Mouse (Mus musculus): Measurements from ENCODE around the gene Trim14. TPM values are rescaled to one million over a fixed set of nuclear protein-coding genes. Genes with fewer than 3 reads are reported as not detected.

Gene Trim14
- polyA plus RNA-seq, 1 experiment from 2014 or later = 1.5 TPM

GRCm38 (mm10) chr4:46574024-46574753 is 38.2 kb upstream of the Trim14 start:
- Histone ChIP-seq H3K27me3 (replicated peaks) (no peaks in the 10 kb centered on the region), H3K4me2 (no peak overlapping the region), H3K36me3 (peaks cover 10% of the 10 kb centered on the region), H3K9me3 (replicated peaks) (0 out of 2 replicates have a peak, but pooled peaks cover 5% of the 10 kb centered on the region), H3K27ac (replicated peaks) (no peak overlapping the region), H3K4me3 (replicated peaks) (no peak overlapping the region), H3K4me1 (peaks cover 3% of the 10 kb centered on the region; the same call in 1 of the 2 replicates), H3K9ac (replicated peaks) (no peak overlapping the region)
- 78% methylated on average over 9 of the region's 9 CpGs for WGBS
- no peak for ATAC-seq (ENCODE audit: low FRiP score)

GRCm38 (mm10) chr4:46572616-46573015 is 36.7 kb upstream of the Trim14 start:
- WGBS = 83% methylated on average over 4 of the region's 4 CpGs
- Histone ChIP-seq H3K4me1 (peaks cover 3% of the 10 kb centered on the region; the same call in 1 of the 2 replicates), H3K27ac (replicated peaks) (no peak overlapping the region), H3K9ac (replicated peaks) (no peak overlapping the region), H3K36me3 (peaks cover 10% of the 10 kb centered on the region), H3K9me3 (replicated peaks) (no peaks in the 10 kb centered on the region), H3K4me3 (replicated peaks) (no peak overlapping the region), H3K4me2 (no peak overlapping the region), H3K27me3 (replicated peaks) (no peaks in the 10 kb centered on the region)
- ATAC-seq (ENCODE audit: low FRiP score) = no peak

GRCm38 (mm10) chr4:46571744-46572143 is 35.8 kb upstream of the Trim14 start:
- no peak overlapping the region for H3K4me3 ChIP-seq (replicated peaks)
- H3K4me2 ChIP-seq = no peak overlapping the region
- WGBS = 92% methylated on average over 9 of the region's 9 CpGs
- no peak overlapping the region for H3K9ac ChIP-seq (replicated peaks)
- H3K27me3 ChIP-seq (replicated peaks) = no peaks in the 10 kb centered on the region
- peaks cover 10% of the 10 kb centered on the region for H3K36me3 ChIP-seq
- no peak for ATAC-seq (ENCODE audit: low FRiP score)
- H3K27ac ChIP-seq (replicated peaks) = no peak overlapping the region
- no peaks in the 10 kb centered on the region for H3K9me3 ChIP-seq (replicated peaks)
- peaks cover 3% of the 10 kb centered on the region; the same call in 1 of the 2 replicates for H3K4me1 ChIP-seq

- H3K4me1 ChIP-seq = peaks cover 3% of the 10 kb centered on the region; the same call in 1 of the 2 replicates
- H3K4me2 ChIP-seq = no peak overlapping the region
- peaks cover 7% of the 10 kb centered on the region for H3K36me3 ChIP-seq
- no peaks in the 10 kb centered on the region for H3K9me3 ChIP-seq (replicated peaks)
- ATAC-seq (ENCODE audit: low FRiP score) = no peak
- H3K9ac ChIP-seq (replicated peaks) = no peak overlapping the region
- WGBS = 43% methylated on average over 5 of the region's 5 CpGs
- H3K27ac ChIP-seq (replicated peaks) = no peak overlapping the region
- no peak overlapping the region for H3K4me3 ChIP-seq (replicated peaks)
- no peaks in the 10 kb centered on the region for H3K27me3 ChIP-seq (replicated peaks)
Measured at GRCm38 (mm10) chr4:46569671-46570070, 33.7 kb upstream of the Trim14 start.

GRCm38 (mm10) chr4:46568169-46568568 is 32.2 kb upstream of the Trim14 start:
- Histone ChIP-seq H3K4me1 (peaks cover 3% of the 10 kb centered on the region; the same call in 1 of the 2 replicates), H3K9ac (replicated peaks) (no peak overlapping the region), H3K27me3 (replicated peaks) (no peaks in the 10 kb centered on the region), H3K4me3 (replicated peaks) (no peak overlapping the region), H3K27ac (replicated peaks) (no peak overlapping the region), H3K4me2 (no peak overlapping the region), H3K36me3 (no peaks in the 10 kb centered on the region), H3K9me3 (replicated peaks) (no peaks in the 10 kb centered on the region)
- WGBS = 91% methylated on average over 8 of the region's 8 CpGs
- ATAC-seq (ENCODE audit: low FRiP score) = no peak

- no peak for ATAC-seq (ENCODE audit: low FRiP score)
- no peaks in the 10 kb centered on the region for H3K9me3 ChIP-seq (replicated peaks)
- H3K27me3 ChIP-seq (replicated peaks) = no peaks in the 10 kb centered on the region
- no peaks in the 10 kb centered on the region for H3K36me3 ChIP-seq
- no peak overlapping the region for H3K9ac ChIP-seq (replicated peaks)
- H3K4me3 ChIP-seq (replicated peaks) = no peak overlapping the region
- H3K27ac ChIP-seq (replicated peaks) = no peak overlapping the region
- H3K4me1 ChIP-seq = peaks cover 3% of the 10 kb centered on the region; the same call in 1 of the 2 replicates
- 76% methylated on average over 8 of the region's 8 CpGs for WGBS
- H3K4me2 ChIP-seq = no peak overlapping the region
Measured at GRCm38 (mm10) chr4:46566931-46567671, 31.2 kb upstream of the Trim14 start.

- Histone ChIP-seq H3K4me1 (peaks cover 3% of the 10 kb centered on the region; the same call in 1 of the 2 replicates), H3K27ac (replicated peaks) (no peak overlapping the region), H3K9ac (replicated peaks) (no peak overlapping the region), H3K9me3 (replicated peaks) (no peaks in the 10 kb centered on the region), H3K27me3 (replicated peaks) (no peaks in the 10 kb centered on the region), H3K36me3 (no peaks in the 10 kb centered on the region), H3K4me2 (no peak overlapping the region), H3K4me3 (replicated peaks) (no peak overlapping the region)
- WGBS = 88% methylated on average over 4 of the region's 4 CpGs
- no peak for ATAC-seq (ENCODE audit: low FRiP score)
Measured at GRCm38 (mm10) chr4:46565393-46565955, 29.5 kb upstream of the Trim14 start.

- ATAC-seq (ENCODE audit: low FRiP score) = no peak
- H3K4me1 ChIP-seq = no peaks in the 10 kb centered on the region
- no peak overlapping the region for H3K27ac ChIP-seq (replicated peaks)
- H3K4me3 ChIP-seq (replicated peaks) = no peak overlapping the region
- H3K36me3 ChIP-seq = no peaks in the 10 kb centered on the region
- 88% methylated on average over 4 of the region's 4 CpGs for WGBS
- no peaks in the 10 kb centered on the region for H3K9me3 ChIP-seq (replicated peaks)
- no peak overlapping the region for H3K4me2 ChIP-seq
- H3K9ac ChIP-seq (replicated peaks) = no peak overlapping the region
- H3K27me3 ChIP-seq (replicated peaks) = no peaks in the 10 kb centered on the region
Measured at GRCm38 (mm10) chr4:46564247-46564646, 28.3 kb upstream of the Trim14 start.

- 79% methylated on average over 10 of the region's 10 CpGs for WGBS
- no peak overlapping the region for H3K4me3 ChIP-seq (replicated peaks)
- no peaks in the 10 kb centered on the region for H3K36me3 ChIP-seq
- H3K4me2 ChIP-seq = no peak overlapping the region
- no peaks in the 10 kb centered on the region for H3K4me1 ChIP-seq
- no peak for ATAC-seq (ENCODE audit: low FRiP score)
- H3K27me3 ChIP-seq (replicated peaks) = no peaks in the 10 kb centered on the region
- no peaks in the 10 kb centered on the region for H3K9me3 ChIP-seq (replicated peaks)
- H3K27ac ChIP-seq (replicated peaks) = no peak overlapping the region
- no peak overlapping the region for H3K9ac ChIP-seq (replicated peaks)
Measured at GRCm38 (mm10) chr4:46563847-46564246, 27.9 kb upstream of the Trim14 start.

GRCm38 (mm10) chr4:46562841-46563240 is 26.9 kb upstream of the Trim14 start:
- Histone ChIP-seq H3K27me3 (replicated peaks) (no peaks in the 10 kb centered on the region), H3K36me3 (no peaks in the 10 kb centered on the region), H3K4me3 (replicated peaks) (no peak overlapping the region), H3K27ac (replicated peaks) (no peak overlapping the region), H3K4me2 (no peak overlapping the region), H3K9me3 (replicated peaks) (no peaks in the 10 kb centered on the region), H3K4me1 (no peaks in the 10 kb centered on the region), H3K9ac (replicated peaks) (no peak overlapping the region)
- no peak for ATAC-seq (ENCODE audit: low FRiP score)
- 96% methylated on average over 14 of the region's 14 CpGs for WGBS

- Histone ChIP-seq H3K9ac (replicated peaks) (no peak overlapping the region), H3K4me1 (no peaks in the 10 kb centered on the region), H3K27ac (replicated peaks) (no peak overlapping the region), H3K9me3 (replicated peaks) (no peaks in the 10 kb centered on the region), H3K36me3 (no peaks in the 10 kb centered on the region), H3K27me3 (replicated peaks) (no peaks in the 10 kb centered on the region), H3K4me2 (no peak overlapping the region), H3K4me3 (replicated peaks) (no peak overlapping the region)
- 83% methylated on average over 5 of the region's 5 CpGs for WGBS
- no peak for ATAC-seq (ENCODE audit: low FRiP score)
Measured at GRCm38 (mm10) chr4:46562037-46562436, 26.1 kb upstream of the Trim14 start.
